ENCODE assay signal across 8 mouse cellular contexts in the genomic region with DNA sequence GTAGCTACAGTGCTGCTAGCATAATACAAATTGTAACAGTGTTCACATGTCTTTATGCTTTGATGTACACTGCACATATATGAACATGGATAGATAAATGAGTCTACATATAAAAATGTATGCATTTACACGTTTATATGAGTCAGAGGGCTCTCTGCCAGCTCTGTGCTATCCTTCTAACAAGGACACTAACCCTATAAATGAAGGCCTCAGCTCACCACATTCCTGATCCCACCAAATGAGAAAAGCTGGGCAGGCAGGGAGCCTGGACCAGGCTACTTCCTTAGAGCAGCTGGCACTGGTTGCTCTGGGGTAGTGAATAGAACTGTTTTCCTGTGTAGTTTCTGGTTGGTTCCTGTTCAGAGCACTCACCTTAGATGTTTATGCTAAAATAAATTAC.
DNase-seq lines count a peak whose midpoint lies in the region; ATAC-seq and TF ChIP-seq lines count a peak whose summit lies in the region.
"Had no signal": no experiment of that assay in that cellular context is flagged by ENCODE, and none has a peak within 500 bp of the region (broad histone marks: within the 10 kb centered on the region; RNA-seq: fewer than 3 reads in every experiment).

No protein-coding gene starts in this region.

- no peak overlapping the region for H3K4me3 ChIP-seq in heart, embryonic 13.5 days
- H3K4me3 ChIP-seq in left cerebral cortex, adult 2 months, result 0 out of 2 replicates have a peak overlapping the region, but pooled peaks have one; percentile 0
- no peak overlapping the region for H3K4me3 ChIP-seq in embryonic fibroblast, embryonic 13.5 days (ENCODE audit: insufficient read depth, low read length)
- H3K4me3 ChIP-seq in neural tube, embryonic 15.5 days (replicated peaks), result no peak overlapping the region

- no peaks in the 10 kb centered on the region for H3K27me3 ChIP-seq in heart, embryonic 13.5 days (replicated peaks)
- H3K27me3 ChIP-seq in neural tube, embryonic 15.5 days (replicated peaks), result no peaks in the 10 kb centered on the region

- no peak for TF ChIP-seq CTCF in left cerebral cortex, adult 2 months (IDR thresholded peaks at IDR 0.05)
- no peak for TF ChIP-seq CTCF in embryonic fibroblast, embryonic 13.5 days (IDR thresholded peaks at IDR 0.05; ENCODE audit: borderline replicate concordance, insufficient read depth, low read length)

- DNase-seq in heart, postnatal 36 days, result no peak
- DNase-seq in left cerebral cortex, adult 2 months (ENCODE audit: extremely low spot score in 1 of 2, low spot score in 2 of 2), result no peak
- no peak for DNase-seq in left cerebral cortex, postnatal 4 days
- DNase-seq in frontal cortex, postnatal 36 days (ENCODE audit: low spot score in 2 of 2), result no peak
- DNase-seq: adrenal gland, postnatal 14 days had no signal

- H3K27ac ChIP-seq in heart, embryonic 13.5 days (replicated peaks), result peak overlapping the region; percentile 38
- peak overlapping the region; percentile 78 for H3K27ac ChIP-seq in left cerebral cortex, adult 2 months
- peak overlapping the region; percentile 50 for H3K27ac ChIP-seq in embryonic fibroblast, embryonic 13.5 days (ENCODE audit: insufficient read depth, low read length)
- H3K27ac ChIP-seq in neural tube, embryonic 15.5 days (replicated peaks), result peak overlapping the region; percentile 60; the same call in 1 of the 2 replicates

- no peak for TF ChIP-seq POLR2A in embryonic fibroblast, embryonic 13.5 days (IDR thresholded peaks at IDR 0.05; ENCODE audit: low read depth, low read length)

- 57% methylated on average over 1 of the region's 1 CpGs for whole genome bisulfite sequencing in heart, embryonic 13.5 days
- WGBS in neural tube, embryonic 15.5 days, result 69% methylated on average over 1 of the region's 1 CpGs

- H3K9me3 ChIP-seq in heart, embryonic 13.5 days, result no peaks in the 10 kb centered on the region
- H3K9me3 ChIP-seq in neural tube, embryonic 15.5 days (replicated peaks), result no peaks in the 10 kb centered on the region

- H3K36me3 ChIP-seq in heart, embryonic 13.5 days, result peaks cover 4% of the 10 kb centered on the region; the same call in 1 of the 2 replicates
- no peaks in the 10 kb centered on the region for H3K36me3 ChIP-seq in neural tube, embryonic 15.5 days

- H3K4me1 ChIP-seq in heart, embryonic 13.5 days, result peaks cover 65% of the 10 kb centered on the region
- peaks cover 11% of the 10 kb centered on the region for H3K4me1 ChIP-seq in embryonic fibroblast, embryonic 13.5 days (ENCODE audit: control insufficient read depth, insufficient read depth, low read length)
- peaks cover 14% of the 10 kb centered on the region for H3K4me1 ChIP-seq in neural tube, embryonic 15.5 days

- H3K4me2 ChIP-seq in heart, embryonic 13.5 days, result no peak overlapping the region
- no peak overlapping the region for H3K4me2 ChIP-seq in neural tube, embryonic 15.5 days

- intact Hi-C loops in heart, postnatal 36 days (cut with DNase I), result no loop called here
- intact Hi-C loops in left cerebral cortex, adult 2 months (cut with DNase I), result no loop called here
- intact Hi-C loops in left cerebral cortex, postnatal 4 days (cut with DNase I), result no loop called here

- ATAC-seq in heart, embryonic 13.5 days (ENCODE audit: extremely low read depth, insufficient number of reproducible peaks, low FRiP score, low TSS enrichment), result no peak
- no peak for ATAC-seq in neural tube, embryonic 15.5 days (ENCODE audit: low FRiP score)

- no peak overlapping the region; the same call in 1 of the 2 replicates for H3K9ac ChIP-seq in heart, embryonic 13.5 days
- H3K9ac ChIP-seq in neural tube, embryonic 15.5 days (replicated peaks), result no peak overlapping the region
